Mouse (Mus musculus): Measurements from ENCODE around the gene Mrpl18. TPM values are rescaled to one million over a fixed set of nuclear protein-coding genes. Genes with fewer than 3 reads are reported as not detected.

Gene Mrpl18
- polyA plus RNA-seq, 1 experiment from 2014 or later: 112 TPM

DNA sequence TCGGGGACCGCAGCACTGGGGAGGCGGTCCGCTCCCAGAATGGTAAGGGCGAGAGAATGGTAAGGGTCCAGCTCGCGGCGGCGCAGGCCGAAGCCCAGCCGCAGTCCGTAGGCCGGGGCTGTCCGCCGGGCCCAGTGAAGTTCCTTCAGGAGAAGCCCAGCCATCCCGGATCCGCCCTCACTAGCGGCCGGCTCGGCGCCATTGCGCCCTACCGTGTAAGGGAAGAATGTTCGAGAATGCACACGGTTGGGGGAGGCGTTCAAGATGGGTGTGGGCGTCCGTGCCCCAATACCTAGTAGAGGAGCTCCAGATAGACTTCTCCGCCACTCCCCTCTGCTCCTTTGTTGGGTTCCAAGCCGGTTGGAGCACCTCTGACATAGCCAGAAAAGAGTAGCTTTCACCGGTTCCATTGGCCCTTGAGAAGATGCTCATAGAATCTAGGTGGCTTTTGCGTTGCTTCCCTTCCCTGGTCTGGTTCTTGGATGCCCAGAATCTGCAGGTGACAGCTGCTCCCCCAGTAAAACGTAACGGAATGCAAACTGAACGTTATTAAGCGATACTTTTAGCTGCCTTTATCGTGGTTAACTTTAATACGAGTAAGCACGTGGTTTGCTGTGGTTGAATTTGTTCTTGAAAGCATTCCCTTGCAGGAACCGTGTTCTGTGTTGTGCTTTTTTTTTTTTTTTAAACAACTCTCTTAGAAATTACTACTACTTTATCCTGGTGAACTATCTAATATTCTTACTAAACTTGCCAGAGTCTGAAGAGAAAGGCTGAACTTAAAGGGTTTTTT is 639 bp upstream of the Mrpl18 start:
- Histone ChIP-seq H3K9ac (ENCODE audit: low read depth, low read length) (peak overlapping the region; percentile 96), H3K27ac (ENCODE audit: low read depth, low read length) (peak overlapping the region; percentile 89), H3K36me3 (ENCODE audit: control insufficient read depth, insufficient read depth) (peaks cover 46% of the 10 kb centered on the region), H3K9me3 (ENCODE audit: control insufficient read depth) (no peaks in the 10 kb centered on the region), H3K4me3 (ENCODE audit: low read depth, low read length) (peak overlapping the region; percentile 90), H3K27me3 (replicated peaks; ENCODE audit: control insufficient read depth, insufficient read depth, low read length) (no peaks in the 10 kb centered on the region), H3K4me1 (replicated peaks; ENCODE audit: control insufficient read depth, insufficient read depth, low read length) (no peaks in the 10 kb centered on the region), H3K4me2 (replicated peaks; ENCODE audit: low read depth) (peak overlapping the region; percentile 85)
- peak; percentile 34 for ATAC-seq
- WGBS: under 1% methylated on average over 40 of the region's 40 CpGs
- TF ChIP-seq CTCF (IDR thresholded peaks at IDR 0.05; ENCODE audit: low read depth): no peak

DNA sequence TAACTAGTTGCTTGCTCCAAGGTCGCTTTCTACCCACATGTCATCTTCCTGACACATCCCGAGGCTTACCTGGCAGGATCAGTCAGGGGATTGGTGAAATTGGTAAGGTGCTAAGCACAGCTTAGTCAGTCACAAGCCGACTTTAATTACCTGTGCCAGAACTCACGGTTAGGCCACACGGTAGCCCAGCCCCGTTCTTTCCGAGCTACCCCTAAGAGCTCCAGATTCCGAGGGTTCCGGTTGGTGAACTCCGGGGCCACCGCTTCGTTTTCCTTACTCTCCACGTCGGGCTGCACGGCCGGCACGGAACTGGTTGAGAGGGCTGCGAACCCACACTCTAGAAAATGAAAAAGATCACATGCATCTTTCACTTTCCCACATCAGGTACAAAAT is 661 bp downstream of the Mrpl18 start, which contains the start of gene Tcp1:
Gene Tcp1, plus strand, starts transcription at position 214 of the 393 bp plus-strand sequence.
- H3K27ac ChIP-seq (ENCODE audit: low read depth, low read length): peak within 1 kb of the TSS; percentile 89
- H3K36me3 ChIP-seq (ENCODE audit: control insufficient read depth, insufficient read depth): peaks cover 46% of the 10 kb centered on the region
- H3K9ac ChIP-seq (ENCODE audit: low read depth, low read length): peak within 1 kb of the TSS; percentile 96
- no peaks in the 10 kb centered on the region for H3K4me1 ChIP-seq (replicated peaks; ENCODE audit: control insufficient read depth, insufficient read depth, low read length)
- peak; percentile 19 for ATAC-seq
- WGBS: 1% methylated on average over 18 of the region's 18 CpGs
- no peaks in the 10 kb centered on the region for H3K27me3 ChIP-seq (replicated peaks; ENCODE audit: control insufficient read depth, insufficient read depth, low read length)
- H3K4me3 ChIP-seq (ENCODE audit: low read depth, low read length): peak within 1 kb of the TSS; percentile 90
- no peak for TF ChIP-seq CTCF (IDR thresholded peaks at IDR 0.05; ENCODE audit: low read depth)
- H3K9me3 ChIP-seq (ENCODE audit: control insufficient read depth): no peaks in the 10 kb centered on the region
- H3K4me2 ChIP-seq (replicated peaks; ENCODE audit: low read depth): peak within 1 kb of the TSS; percentile 85

DNA sequence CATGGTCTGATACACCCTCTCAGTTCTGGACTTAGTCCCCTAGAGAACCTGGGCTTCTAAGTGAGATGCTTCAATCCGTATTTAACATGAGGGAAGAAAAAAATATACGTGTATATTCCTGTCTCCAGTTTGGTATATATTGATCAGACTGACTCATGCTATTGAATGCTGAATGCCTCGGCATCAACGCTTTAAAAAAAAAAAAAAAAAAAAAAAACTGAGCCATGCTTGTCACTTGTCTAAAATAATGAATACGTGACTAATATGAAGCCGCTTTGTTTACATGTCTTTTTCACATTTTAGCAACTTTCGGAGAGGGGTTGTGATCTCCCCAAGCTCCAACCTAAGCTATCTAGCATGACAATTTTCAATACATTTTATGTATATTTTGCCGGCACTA is 5.8 kb downstream of the Mrpl18 start:
- no peak overlapping the region for H3K27ac ChIP-seq (ENCODE audit: low read depth, low read length)
- H3K4me2 ChIP-seq (replicated peaks; ENCODE audit: low read depth): no peak overlapping the region
- H3K4me3 ChIP-seq (ENCODE audit: low read depth, low read length): no peak overlapping the region
- H3K36me3 ChIP-seq (ENCODE audit: control insufficient read depth, insufficient read depth): peaks cover 43% of the 10 kb centered on the region
- no peaks in the 10 kb centered on the region for H3K27me3 ChIP-seq (replicated peaks; ENCODE audit: control insufficient read depth, insufficient read depth, low read length)
- no peak for ATAC-seq
- WGBS: 85% methylated on average over 8 of the region's 8 CpGs
- H3K4me1 ChIP-seq (replicated peaks; ENCODE audit: control insufficient read depth, insufficient read depth, low read length): no peaks in the 10 kb centered on the region
- no peaks in the 10 kb centered on the region for H3K9me3 ChIP-seq (ENCODE audit: control insufficient read depth)
- H3K9ac ChIP-seq (ENCODE audit: low read depth, low read length): no peak overlapping the region
- no peak for TF ChIP-seq CTCF (IDR thresholded peaks at IDR 0.05; ENCODE audit: low read depth)

DNA sequence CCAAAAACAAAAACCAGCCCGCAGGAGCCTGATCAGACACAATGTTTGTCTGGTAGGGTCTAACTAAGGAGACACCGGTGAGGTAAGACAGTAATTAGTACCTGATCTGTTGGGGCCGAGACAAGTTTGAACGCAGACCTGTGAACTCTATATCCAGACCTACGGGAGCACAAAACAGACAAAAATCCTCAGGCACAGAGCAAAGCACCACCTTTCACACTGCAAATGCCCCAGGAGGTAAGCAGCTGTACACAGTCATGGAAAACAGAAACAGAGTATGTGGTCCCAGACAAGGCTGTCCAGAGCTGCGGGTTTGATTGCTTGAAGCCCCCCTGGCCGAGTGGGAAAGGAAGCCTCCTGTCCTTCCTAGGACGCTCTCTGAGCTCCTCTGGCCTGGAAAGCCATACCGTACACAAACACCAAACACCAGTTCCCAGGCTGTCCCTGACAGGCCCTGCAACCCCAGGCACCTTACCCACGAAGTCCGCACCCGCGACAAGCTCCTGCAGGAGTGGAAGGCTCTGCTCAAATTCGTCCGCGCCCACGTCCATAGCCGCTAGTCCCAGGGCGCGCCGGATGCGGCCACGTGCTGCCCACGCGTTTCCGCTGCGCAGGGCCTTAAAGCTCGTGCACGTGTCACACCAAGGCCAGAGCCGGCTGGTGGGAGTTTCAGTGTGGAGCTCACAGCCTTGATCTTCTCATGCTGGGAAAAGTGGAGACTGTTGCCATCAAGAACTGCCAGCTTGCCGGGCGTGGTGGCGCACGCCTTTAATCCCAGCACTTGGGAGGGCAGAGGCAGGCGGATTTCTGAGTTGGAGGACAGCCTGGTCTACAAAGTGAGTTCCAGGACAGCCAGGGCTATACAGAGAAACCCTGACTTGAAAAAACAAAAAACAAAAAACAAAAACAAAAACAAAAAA is 6.5 kb downstream of the Mrpl18 start, which contains the start of gene Pnldc1:
Gene Pnldc1, minus strand, starts transcription at position 870 of the 920 bp plus-strand sequence.
- Histone ChIP-seq H3K4me3 (ENCODE audit: low read depth, low read length) (no peak within 1 kb of the TSS), H3K36me3 (ENCODE audit: control insufficient read depth, insufficient read depth) (peaks cover 47% of the 10 kb centered on the region), H3K4me1 (replicated peaks; ENCODE audit: control insufficient read depth, insufficient read depth, low read length) (no peaks in the 10 kb centered on the region), H3K4me2 (replicated peaks; ENCODE audit: low read depth) (no peak within 1 kb of the TSS), H3K9ac (ENCODE audit: low read depth, low read length) (no peak within 1 kb of the TSS), H3K9me3 (ENCODE audit: control insufficient read depth) (no peaks in the 10 kb centered on the region), H3K27ac (ENCODE audit: low read depth, low read length) (no peak within 1 kb of the TSS), H3K27me3 (replicated peaks; ENCODE audit: control insufficient read depth, insufficient read depth, low read length) (no peaks in the 10 kb centered on the region)
- no peak for TF ChIP-seq CTCF (IDR thresholded peaks at IDR 0.05; ENCODE audit: low read depth)
- no peak for ATAC-seq
- 80% methylated on average over 35 of the region's 35 CpGs for WGBS

DNA sequence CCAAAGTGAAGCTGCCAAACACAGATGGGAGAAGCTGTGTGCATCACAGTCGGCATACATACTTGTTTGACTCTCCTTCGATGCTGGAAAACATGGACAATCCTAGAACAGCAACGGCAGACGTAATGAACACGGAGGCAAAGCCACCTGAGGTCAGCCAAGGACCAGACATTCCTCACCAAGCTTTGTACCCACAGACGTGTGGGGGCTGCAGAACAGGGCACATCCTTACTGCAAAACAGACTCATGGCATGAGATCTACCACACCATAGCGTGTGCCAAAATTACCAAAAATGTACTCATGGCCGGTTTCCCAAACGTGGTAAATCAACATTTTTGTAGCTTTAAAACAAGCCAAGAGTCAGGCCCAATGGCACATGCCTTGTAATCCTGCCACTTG is 9.7 kb downstream of the Mrpl18 start:
- Histone ChIP-seq H3K9ac (ENCODE audit: low read depth, low read length) (no peak overlapping the region), H3K4me1 (replicated peaks; ENCODE audit: control insufficient read depth, insufficient read depth, low read length) (no peaks in the 10 kb centered on the region), H3K27ac (ENCODE audit: low read depth, low read length) (no peak overlapping the region), H3K4me3 (ENCODE audit: low read depth, low read length) (no peak overlapping the region), H3K27me3 (replicated peaks; ENCODE audit: control insufficient read depth, insufficient read depth, low read length) (no peaks in the 10 kb centered on the region), H3K9me3 (ENCODE audit: control insufficient read depth) (no peaks in the 10 kb centered on the region), H3K36me3 (ENCODE audit: control insufficient read depth, insufficient read depth) (peaks cover 36% of the 10 kb centered on the region), H3K4me2 (replicated peaks; ENCODE audit: low read depth) (no peak overlapping the region)
- no peak for TF ChIP-seq CTCF (IDR thresholded peaks at IDR 0.05; ENCODE audit: low read depth)
- WGBS: 88% methylated on average over 9 of the region's 9 CpGs
- ATAC-seq: no peak

DNA sequence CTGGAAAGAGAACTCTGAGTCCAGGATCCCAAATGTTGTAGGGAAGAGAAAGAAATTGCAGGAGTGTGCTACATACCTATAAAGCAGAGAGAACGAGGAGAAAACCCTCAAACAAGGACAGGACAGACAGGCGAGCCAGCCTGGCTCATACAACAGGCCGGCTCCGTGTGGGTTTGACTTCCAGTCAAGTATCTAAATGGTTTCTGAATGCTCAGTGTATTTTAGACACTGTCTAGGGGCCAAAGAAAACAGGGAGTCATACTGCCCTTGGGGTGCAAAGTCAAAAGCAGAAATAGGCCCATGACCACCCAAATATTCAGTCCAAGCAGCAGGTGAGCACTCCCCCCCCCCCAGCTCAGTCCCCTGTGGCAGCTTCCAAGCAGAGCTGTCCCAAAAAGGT is 10.3 kb downstream of the Mrpl18 start:
- no peak for TF ChIP-seq CTCF (IDR thresholded peaks at IDR 0.05; ENCODE audit: low read depth)
- no peak overlapping the region for H3K9ac ChIP-seq (ENCODE audit: low read depth, low read length)
- no peaks in the 10 kb centered on the region for H3K4me1 ChIP-seq (replicated peaks; ENCODE audit: control insufficient read depth, insufficient read depth, low read length)
- H3K27ac ChIP-seq (ENCODE audit: low read depth, low read length): no peak overlapping the region
- WGBS: 89% methylated on average over 4 of the region's 4 CpGs
- H3K9me3 ChIP-seq (ENCODE audit: control insufficient read depth): no peaks in the 10 kb centered on the region
- ATAC-seq: no peak
- H3K4me3 ChIP-seq (ENCODE audit: low read depth, low read length): no peak overlapping the region
- no peak overlapping the region for H3K4me2 ChIP-seq (replicated peaks; ENCODE audit: low read depth)
- peaks cover 30% of the 10 kb centered on the region for H3K36me3 ChIP-seq (ENCODE audit: control insufficient read depth, insufficient read depth)
- no peaks in the 10 kb centered on the region for H3K27me3 ChIP-seq (replicated peaks; ENCODE audit: control insufficient read depth, insufficient read depth, low read length)
